Mouse (Mus musculus) heart, embryonic 16.5 days (tissue): ENCODE measurements around the gene Gm20388. TPM values are rescaled to one million over a fixed set of nuclear protein-coding genes. Genes with fewer than 3 reads are reported as not detected.

Experiments
- ATAC-seq: fragments of 200-750 bp; cut with Nextera tagmentation; replicated peaks from 2 replicates; pipeline ENCODE4 v1.8.0; 2017; ENCODE audit warnings: moderate number of reproducible peaks; ENCODE audit not compliant: insufficient read depth, low FRiP score; ENCODE audit errors: extremely low read depth
- H3K27ac ChIP-seq: fragments of 300-500 bp; sonication (generic); 2 replicates; pipeline ENCODE4 v1.5.1; 2014; ENCODE audit warnings: mild to moderate bottlenecking, low read length, control low read depth, moderate library complexity
- H3K27me3 ChIP-seq: fragments of 300-500 bp; sonication (generic); 2 replicates; pipeline ENCODE4 v1.6.1; 2014; ENCODE audit warnings: low read length, mixed read lengths; ENCODE audit not compliant: control insufficient read depth, insufficient read depth
- H3K36me3 ChIP-seq: fragments of 300-500 bp; sonication (generic); 2 replicates; pipeline ENCODE4 v1.6.1; 2014; ENCODE audit not compliant: control insufficient read depth, insufficient read depth
- H3K4me1 ChIP-seq: fragments of 300-500 bp; sonication (generic); 2 replicates; pipeline ENCODE4 v1.6.1; 2014; ENCODE audit warnings: low read length, mixed read lengths; ENCODE audit not compliant: control insufficient read depth, insufficient read depth
- H3K4me2 ChIP-seq: fragments of 300-500 bp; sonication (generic); 2 replicates; pipeline ENCODE4 v1.6.1; 2014; ENCODE audit warnings: low read depth, mild to moderate bottlenecking, control low read depth, low read length
- H3K4me3 ChIP-seq: fragments of 300-500 bp; sonication (generic); 2 replicates; pipeline ENCODE4 v1.5.1; 2014; ENCODE audit warnings: mild to moderate bottlenecking, control low read depth, low read length
- H3K9ac ChIP-seq: fragments of 300-500 bp; sonication (generic); 2 replicates; pipeline ENCODE4 v1.6.1; 2014; ENCODE audit warnings: low read length, control low read depth
- H3K9me3 ChIP-seq: fragments of 300-500 bp; sonication (generic); replicated peaks from 2 replicates; pipeline ENCODE4 v1.6.1; 2016; ENCODE audit warnings: low read length; ENCODE audit not compliant: control insufficient read depth
- WGBS: fragments of 180-500 bp; shearing (Covaris S2); extraction: QIAGEN DNeasy Blood & Tissue Kit; methylation state at CpG from one replicate; pipeline ENCODE4 v1.1.7; 2014; 5-methylcytosine and 5-hydroxymethylcytosine counted together
- polyA plus RNA-seq: library from polyadenylated mRNA; unstranded; fragments of >200 nt; fragmentation: Nextera tagmentation; extraction: Ambion mirVana; gene quantifications from 2 replicates; pipeline ENCODE4 v1.2.1, GENCODE M21; 2015

Gene Gm20388
- polyA plus RNA-seq, 1 experiment from 2014 or later, result 4.5 TPM

- no peaks in the 10 kb centered on the region for H3K9me3 ChIP-seq
- ATAC-seq, result no peak
- no peaks in the 10 kb centered on the region for H3K27me3 ChIP-seq
- no peak overlapping the region for H3K9ac ChIP-seq
- H3K4me2 ChIP-seq, result no peak overlapping the region
- no peak overlapping the region for H3K4me3 ChIP-seq
- 78% methylated on average over 5 of the region's 5 CpGs for WGBS
- no peak overlapping the region for H3K27ac ChIP-seq
- peaks cover 20% of the 10 kb centered on the region for H3K4me1 ChIP-seq
- no peaks in the 10 kb centered on the region for H3K36me3 ChIP-seq
These were observed 3809.2 kb downstream of the Gm20388 start for GRCm38 (mm10) chr8:123719811-123720210.

DNA sequence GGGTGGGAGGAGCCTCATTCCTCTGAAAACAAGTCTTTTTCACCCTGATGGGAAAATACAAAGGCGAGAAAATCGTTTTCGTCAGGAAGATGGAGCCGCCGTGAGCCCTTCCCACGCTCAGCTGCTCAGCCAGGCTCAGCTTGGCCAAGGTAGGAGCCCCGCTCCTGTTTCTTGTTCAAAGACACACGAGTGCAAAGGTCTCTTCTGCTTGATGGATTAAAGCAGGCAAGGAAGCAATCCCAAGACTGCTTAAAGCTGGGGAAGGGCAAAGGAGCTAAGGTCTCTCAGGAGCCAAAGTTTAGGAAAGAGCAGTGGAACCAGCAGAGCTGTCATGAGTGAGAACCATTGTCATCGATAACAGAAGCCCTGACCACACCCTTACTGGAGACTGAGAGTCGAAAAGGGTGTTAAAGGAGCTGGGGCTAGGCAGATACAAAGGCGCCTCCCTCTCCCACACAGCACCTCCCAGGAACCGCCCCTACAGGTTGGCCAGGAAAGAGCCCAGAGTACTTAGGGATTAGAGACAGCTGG lies 3809.9 kb downstream of the Gm20388 start:
- no peak for ATAC-seq
- Histone ChIP-seq H3K4me2 (no peak overlapping the region), H3K9me3 (no peaks in the 10 kb centered on the region), H3K4me1 (peaks cover 18% of the 10 kb centered on the region), H3K4me3 (no peak overlapping the region), H3K27me3 (no peaks in the 10 kb centered on the region), H3K36me3 (no peaks in the 10 kb centered on the region), H3K27ac (no peak overlapping the region), H3K9ac (no peak overlapping the region)
- WGBS, result 32% methylated on average over 12 of the region's 12 CpGs

- Histone ChIP-seq H3K36me3 (no peaks in the 10 kb centered on the region), H3K9me3 (no peaks in the 10 kb centered on the region), H3K27me3 (no peaks in the 10 kb centered on the region), H3K4me3 (no peak overlapping the region), H3K4me1 (peaks cover 7% of the 10 kb centered on the region), H3K4me2 (no peak overlapping the region), H3K27ac (no peak overlapping the region), H3K9ac (no peak overlapping the region)
- WGBS, result 76% methylated on average over 5 of the region's 5 CpGs
- ATAC-seq, result no peak
These were observed 3811.6 kb downstream of the Gm20388 start for GRCm38 (mm10) chr8:123722245-123722644.

DNA sequence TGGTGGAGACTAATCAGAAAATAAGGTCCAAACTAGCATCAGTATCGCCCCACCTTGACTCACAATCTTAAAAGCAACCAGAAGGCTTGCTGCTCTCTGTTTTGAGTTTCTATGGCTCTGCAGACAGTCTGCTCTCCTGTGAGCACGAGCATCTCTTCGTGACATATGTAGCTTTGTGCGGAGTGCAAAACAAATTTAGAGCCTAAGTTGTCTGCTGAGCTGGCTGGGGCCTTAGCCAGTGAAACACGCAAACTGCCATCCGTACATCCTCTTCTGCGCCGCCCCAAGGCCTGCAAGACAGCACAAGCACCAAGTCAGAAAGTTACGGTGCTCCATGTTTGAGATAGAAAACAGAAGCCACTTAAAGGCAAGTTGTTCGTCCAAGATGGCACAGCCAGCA lies 3814.1 kb downstream of the Gm20388 start:
- H3K27me3 ChIP-seq, result no peaks in the 10 kb centered on the region
- H3K4me2 ChIP-seq, result no peak overlapping the region
- H3K4me3 ChIP-seq, result no peak overlapping the region
- H3K27ac ChIP-seq, result no peak overlapping the region
- peaks cover 9% of the 10 kb centered on the region for H3K4me1 ChIP-seq
- no peaks in the 10 kb centered on the region for H3K36me3 ChIP-seq
- 82% methylated on average over 10 of the region's 10 CpGs for WGBS
- H3K9ac ChIP-seq, result no peak overlapping the region
- no peak for ATAC-seq
- H3K9me3 ChIP-seq, result no peaks in the 10 kb centered on the region

DNA sequence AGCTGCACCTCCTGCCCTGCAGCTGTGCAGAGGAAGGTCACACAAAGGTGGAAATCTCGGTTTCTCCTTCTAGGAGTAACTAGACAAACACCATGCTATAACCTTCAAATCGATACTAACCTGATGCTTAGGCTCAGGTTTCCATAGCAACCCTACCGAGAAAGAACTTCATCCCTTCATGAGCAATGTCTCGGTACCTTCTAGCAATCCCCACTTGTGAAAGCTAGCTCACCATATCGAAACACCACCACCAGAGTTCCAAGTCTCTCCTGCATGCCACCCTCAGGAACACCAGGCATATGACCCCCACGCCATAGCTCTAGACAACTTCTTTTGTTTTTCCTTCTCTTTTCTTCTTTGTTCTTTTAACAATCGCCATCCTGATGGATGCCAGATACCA lies 3814.6 kb downstream of the Gm20388 start:
- Histone ChIP-seq H3K9me3 (no peaks in the 10 kb centered on the region), H3K36me3 (no peaks in the 10 kb centered on the region), H3K4me2 (no peak overlapping the region), H3K27me3 (no peaks in the 10 kb centered on the region), H3K4me1 (peaks cover 13% of the 10 kb centered on the region), H3K9ac (no peak overlapping the region), H3K4me3 (no peak overlapping the region), H3K27ac (no peak overlapping the region)
- WGBS, result 70% methylated on average over 7 of the region's 7 CpGs
- ATAC-seq, result no peak

- Histone ChIP-seq H3K4me3 (no peak overlapping the region), H3K27ac (no peak overlapping the region), H3K36me3 (no peaks in the 10 kb centered on the region), H3K4me1 (peaks cover 13% of the 10 kb centered on the region), H3K9me3 (no peaks in the 10 kb centered on the region), H3K9ac (no peak overlapping the region), H3K27me3 (no peaks in the 10 kb centered on the region; the same call in 1 of the 2 replicates), H3K4me2 (no peak overlapping the region)
- ATAC-seq, result no peak
- 87% methylated on average over 6 of the region's 6 CpGs for WGBS
These were observed 3816.1 kb downstream of the Gm20388 start for GRCm38 (mm10) chr8:123726759-123727158.

- H3K4me3 ChIP-seq, result no peak overlapping the region
- H3K9me3 ChIP-seq, result no peaks in the 10 kb centered on the region
- ATAC-seq, result peak; percentile 63
- WGBS, result 17% methylated on average over 20 of the region's 20 CpGs
- H3K27me3 ChIP-seq, result no peaks in the 10 kb centered on the region; the same call in 1 of the 2 replicates
- peak overlapping the region; percentile 39 for H3K4me2 ChIP-seq
- H3K36me3 ChIP-seq, result no peaks in the 10 kb centered on the region
- no peak overlapping the region; the same call in 1 of the 2 replicates for H3K9ac ChIP-seq
- H3K27ac ChIP-seq, result peak overlapping the region; percentile 34; the same call in 1 of the 2 replicates
- H3K4me1 ChIP-seq, result peaks cover 13% of the 10 kb centered on the region; the same call in 1 of the 2 replicates
These were observed 3818.6 kb downstream of the Gm20388 start for GRCm38 (mm10) chr8:123729055-123729785.

DNA sequence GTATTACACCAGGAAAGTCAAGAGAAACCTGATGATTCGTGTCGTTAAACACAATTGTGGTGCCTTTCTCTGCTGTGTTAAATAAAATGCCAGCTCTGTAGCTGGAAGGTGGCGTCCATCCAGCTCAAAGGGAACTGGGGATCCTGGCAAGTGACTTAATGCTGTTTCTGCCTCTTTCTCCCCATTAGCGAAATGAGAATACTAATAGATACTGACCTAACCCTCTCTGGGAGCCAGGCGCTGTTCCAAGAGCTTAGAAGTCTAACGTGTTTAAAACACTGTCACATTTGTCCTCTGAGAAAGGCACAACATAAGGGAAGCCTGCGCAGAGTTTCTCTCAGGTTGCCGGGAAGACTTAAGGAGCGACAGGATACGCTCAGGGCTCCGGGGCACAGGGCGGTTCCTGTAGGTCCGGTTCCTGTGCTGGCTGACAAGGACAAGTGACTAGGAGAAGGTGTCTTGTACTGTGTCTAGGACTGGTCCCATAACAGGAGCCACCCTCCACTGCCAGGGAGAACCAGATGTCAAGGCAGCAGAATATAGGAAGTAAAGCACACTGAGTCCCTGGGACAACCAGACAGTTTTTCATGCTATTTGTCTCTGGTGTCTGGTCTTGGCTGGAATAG lies 3819.3 kb downstream of the Gm20388 start:
- H3K4me3 ChIP-seq, result no peak overlapping the region
- ATAC-seq, result 0 out of 2 replicates have a peak, but pooled peaks have one; percentile 2
- 52% methylated on average over 13 of the region's 13 CpGs for WGBS
- H3K4me1 ChIP-seq, result peaks cover 13% of the 10 kb centered on the region; the same call in 1 of the 2 replicates
- H3K36me3 ChIP-seq, result no peaks in the 10 kb centered on the region
- H3K9ac ChIP-seq, result no peak overlapping the region
- no peaks in the 10 kb centered on the region; the same call in 1 of the 2 replicates for H3K27me3 ChIP-seq
- H3K9me3 ChIP-seq, result no peaks in the 10 kb centered on the region
- H3K4me2 ChIP-seq, result peak overlapping the region; percentile 39; the same call in 1 of the 2 replicates
- H3K27ac ChIP-seq, result peak overlapping the region; percentile 34; the same call in 1 of the 2 replicates

DNA sequence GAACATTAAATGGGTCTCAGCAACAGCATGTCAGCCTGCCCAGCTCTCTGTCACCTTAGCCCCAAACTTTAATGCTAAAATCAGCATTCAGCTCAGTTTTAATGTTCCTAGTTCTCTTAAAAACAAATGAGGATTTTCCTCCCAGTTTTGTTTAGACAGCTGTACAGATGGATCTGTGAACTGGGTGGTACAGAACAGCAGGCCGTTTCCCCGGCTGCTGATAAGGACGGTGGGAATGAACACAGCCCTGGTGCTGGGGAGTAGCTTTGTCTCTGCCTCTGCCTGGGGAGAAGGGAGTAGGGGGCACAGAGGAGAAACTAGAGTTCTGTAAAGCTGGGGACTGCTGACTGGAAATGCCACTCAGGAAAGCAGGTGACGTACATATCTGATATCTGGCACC lies 3821.7 kb downstream of the Gm20388 start:
- WGBS, result 19% methylated on average over 4 of the region's 4 CpGs
- Histone ChIP-seq H3K27ac (peak overlapping the region; percentile 32; the same call in 1 of the 2 replicates), H3K36me3 (no peaks in the 10 kb centered on the region), H3K4me1 (peaks cover 13% of the 10 kb centered on the region; the same call in 1 of the 2 replicates), H3K9me3 (no peaks in the 10 kb centered on the region), H3K9ac (no peak overlapping the region), H3K4me3 (no peak overlapping the region), H3K27me3 (no peaks in the 10 kb centered on the region; the same call in 1 of the 2 replicates), H3K4me2 (no peak overlapping the region)
- no peak for ATAC-seq
